Mouse (Mus musculus): ENCODE measurements around the gene Tesmin. TPM values are rescaled to one million over a fixed set of nuclear protein-coding genes. Genes with fewer than 3 reads are reported as not detected.
A peak's percentile ranks its signal among the peaks of the same experiment; 100 is the strongest.

Tesmin gene
- total RNA-seq, 2 experiments from 2014 or later, result 0.18 to 0.81 TPM

- DNase-seq, result no peak
- intact Hi-C loops (cut with DNase I), result no loop called here
- Histone ChIP-seq H3K27ac (no peak overlapping the region), H3K4me3 (no peak overlapping the region)
- no peak for TF ChIP-seq CTCF (IDR thresholded peaks at IDR 0.05)
Observed at GRCm38 (mm10) chr19:3402390-3402789, 13.7 kb downstream of the Tesmin start.

DNA sequence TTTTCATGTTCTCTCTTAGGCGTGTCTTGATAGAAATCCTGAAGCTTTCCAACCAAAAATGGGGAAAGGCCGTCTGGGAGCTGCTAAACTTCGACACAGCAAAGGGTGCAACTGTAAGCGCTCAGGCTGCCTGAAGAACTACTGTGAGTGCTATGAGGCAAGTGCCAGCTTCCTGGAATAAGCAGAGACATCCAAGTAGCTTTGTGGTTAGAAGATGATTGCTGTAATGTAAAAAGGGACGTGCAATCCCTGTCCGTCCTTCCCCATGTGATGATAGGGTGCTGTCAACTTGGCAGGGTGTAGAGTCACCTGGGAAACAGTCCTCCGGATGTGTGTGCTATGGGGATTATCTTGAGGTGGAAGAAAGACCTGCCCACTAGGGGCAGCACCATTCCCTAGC, 15.4 kb downstream of the Tesmin start:
- TF ChIP-seq CTCF (IDR thresholded peaks at IDR 0.05), result no peak
- Histone ChIP-seq H3K27ac (no peak overlapping the region), H3K4me3 (no peak overlapping the region)
- DNase-seq, result no peak
- intact Hi-C loops (cut with DNase I), result no loop called here

DNA sequence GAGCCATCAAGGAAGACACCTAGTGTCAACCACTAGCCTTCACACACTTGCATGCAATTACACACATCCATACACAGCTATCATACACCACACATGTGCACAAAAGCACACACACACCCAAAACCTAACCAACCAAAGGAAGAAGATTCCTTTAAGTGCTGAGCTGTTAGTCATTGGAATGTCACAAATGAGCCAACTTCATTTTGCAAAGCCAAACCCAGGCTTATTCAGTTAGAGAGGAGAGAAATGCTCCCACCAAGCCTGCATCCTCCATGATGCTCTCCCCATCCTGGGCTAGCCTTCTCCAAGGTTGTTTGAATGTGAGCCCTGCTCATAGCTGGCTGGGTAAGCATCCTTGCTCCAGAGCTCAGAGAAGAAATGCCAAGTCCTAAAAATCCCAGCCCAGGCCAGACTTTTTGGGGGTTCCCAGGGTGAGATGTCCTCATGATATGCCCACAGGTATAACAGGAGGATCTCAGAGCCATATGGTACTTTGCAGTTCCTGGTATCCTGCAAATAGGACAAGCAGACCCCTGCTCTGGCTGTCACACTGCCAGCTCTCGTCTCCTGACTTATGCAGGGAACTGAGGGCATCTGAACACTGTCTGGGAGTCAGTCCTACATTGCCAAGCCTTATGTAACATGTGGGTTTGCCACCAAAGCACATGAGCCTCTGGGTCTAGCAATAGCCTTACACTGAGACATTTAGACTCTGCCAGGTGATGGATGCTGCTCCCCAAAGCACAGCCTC, 17.0 kb downstream of the Tesmin start:
- TF ChIP-seq CTCF (IDR thresholded peaks at IDR 0.05), result no peak

DNA sequence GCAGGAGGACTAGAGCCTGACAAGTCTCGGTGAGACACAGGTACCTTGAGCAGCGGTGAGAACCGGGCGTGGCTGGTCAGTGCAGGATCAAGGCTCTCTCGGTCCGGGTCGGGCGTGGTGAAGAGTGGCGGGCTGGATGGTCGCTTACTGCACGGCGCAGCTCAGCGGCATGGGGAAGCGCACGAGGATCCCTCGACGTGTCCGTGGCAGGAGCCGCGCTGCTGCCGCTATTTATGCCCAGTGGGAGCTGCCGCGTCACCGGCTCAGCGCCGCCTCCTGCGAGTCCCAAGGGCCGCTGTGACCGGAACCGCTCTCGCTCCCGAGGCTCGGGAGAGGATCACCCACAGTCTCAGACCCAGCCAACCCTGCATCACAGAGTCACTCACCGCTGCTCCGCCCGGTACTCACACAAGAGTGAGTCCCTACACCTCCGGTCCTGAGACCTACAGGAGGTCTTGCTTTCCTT, 25.6 kb downstream of the Tesmin start, which contains the start of gene Gal:
TSS of gene Gal (minus strand) at position 277 of the 466 bp plus-strand sequence.
- intact Hi-C loops (cut with DNase I), result no loop called here
- peak; percentile 38 for DNase-seq
- peak within 1 kb of the TSS; percentile 57 for H3K4me3 ChIP-seq
- no peak for TF ChIP-seq CTCF (IDR thresholded peaks at IDR 0.05)
- no peak within 1 kb of the TSS for H3K27ac ChIP-seq

More for the DNA sequence above, 17.0 kb downstream of the Tesmin start:
- no peak overlapping the region for H3K27ac ChIP-seq
- H3K4me3 ChIP-seq, result no peak overlapping the region
- DNase-seq, result no peak
- intact Hi-C loops (cut with DNase I), result no loop called here

- 0 out of 2 replicates have a peak, but pooled peaks have one; percentile 2 for TF ChIP-seq CTCF (IDR thresholded peaks at IDR 0.05)
- H3K4me3 ChIP-seq, result no peak overlapping the region
- no peak for DNase-seq
- intact Hi-C loops (cut with DNase I), result no loop called here
- H3K27ac ChIP-seq, result no peak overlapping the region
Observed at GRCm38 (mm10) chr19:3419251-3419650, 30.6 kb downstream of the Tesmin start.

DNA sequence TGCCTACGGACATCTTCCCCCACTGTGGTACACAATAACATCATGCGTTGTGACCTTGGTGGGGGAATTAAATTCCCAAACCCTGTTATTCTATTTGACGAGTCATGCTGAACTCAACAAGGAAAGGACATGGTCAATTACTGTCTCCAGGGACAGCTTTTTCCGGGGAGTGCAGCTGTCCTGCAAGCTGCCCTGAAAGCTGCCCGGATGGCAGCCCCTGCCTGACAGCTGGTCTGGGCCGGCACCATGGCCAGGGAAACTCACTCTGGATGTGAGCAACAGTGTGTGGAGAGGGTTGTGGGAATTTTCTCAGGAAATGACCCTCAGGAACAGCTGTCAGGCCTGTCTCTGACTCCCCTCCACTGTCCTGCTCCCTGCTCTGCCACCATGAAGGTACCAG, 33.8 kb downstream of the Tesmin start:
- intact Hi-C loops (cut with DNase I), result no loop called here
- Histone ChIP-seq H3K27ac (no peak overlapping the region), H3K4me3 (no peak overlapping the region)
- no peak for DNase-seq
- TF ChIP-seq CTCF (IDR thresholded peaks at IDR 0.05), result no peak

- no peak for DNase-seq
- no peak for TF ChIP-seq CTCF (IDR thresholded peaks at IDR 0.05)
- intact Hi-C loops (cut with DNase I), result no loop called here
- no peak overlapping the region for H3K4me3 ChIP-seq
- no peak overlapping the region for H3K27ac ChIP-seq
Observed at GRCm38 (mm10) chr19:3422981-3423380, 34.3 kb downstream of the Tesmin start.

GRCm38 (mm10) chr19:3424214-3424613, 35.6 kb downstream of the Tesmin start:
- no peak for TF ChIP-seq CTCF (IDR thresholded peaks at IDR 0.05)
- H3K4me3 ChIP-seq, result no peak overlapping the region
- no peak overlapping the region for H3K27ac ChIP-seq
- no peak for DNase-seq
- intact Hi-C loops (cut with DNase I), result no loop called here

DNA sequence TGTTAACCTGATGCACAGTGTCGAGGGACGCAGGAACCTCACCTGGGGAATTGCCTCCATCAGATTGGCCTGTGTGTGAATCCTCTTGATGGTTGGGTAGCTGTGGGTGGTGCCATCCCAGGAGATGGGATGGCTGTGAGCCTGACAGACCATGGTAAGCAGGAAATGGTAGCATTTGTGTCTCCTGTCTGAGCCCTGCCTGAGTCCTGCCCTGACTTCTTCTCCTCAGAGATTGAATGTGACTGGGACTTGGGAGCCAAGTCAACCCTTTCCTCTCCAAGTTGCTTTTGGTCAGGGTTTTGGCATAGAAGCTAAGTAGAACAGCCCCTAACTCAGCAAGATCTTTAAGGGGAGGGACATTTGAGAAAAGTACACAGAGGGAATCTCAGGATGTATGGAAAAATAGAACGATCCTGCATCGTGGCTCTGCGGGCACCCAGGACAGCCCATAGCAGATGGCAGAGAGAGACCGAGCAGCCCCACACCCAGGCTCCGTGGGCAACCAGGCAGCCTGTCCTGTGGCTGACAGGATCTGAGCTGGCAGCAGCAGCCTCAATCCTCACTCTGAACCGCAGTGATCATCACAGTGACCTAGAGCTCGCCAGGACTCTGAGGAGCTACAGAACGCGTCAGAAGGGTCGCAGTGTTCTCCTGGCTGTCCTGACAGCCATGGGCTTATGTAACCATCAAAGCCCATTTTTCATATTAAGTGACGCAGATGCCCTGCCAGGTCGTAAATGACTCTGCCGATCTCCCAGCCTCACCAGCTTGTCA, 39.6 kb downstream of the Tesmin start:
- no peak overlapping the region for H3K27ac ChIP-seq
- intact Hi-C loops (cut with DNase I), result no loop called here
- TF ChIP-seq CTCF (IDR thresholded peaks at IDR 0.05), result no peak
- peak; percentile 31 for DNase-seq
- H3K4me3 ChIP-seq, result peak overlapping the region; percentile 30

- H3K27ac ChIP-seq, result peak overlapping the region; percentile 16; the same call in 1 of the 2 replicates
- intact Hi-C loops (cut with DNase I), result no loop called here
- no peak for DNase-seq
- H3K4me3 ChIP-seq, result no peak overlapping the region
- no peak; the same call in 1 of the 2 replicates for TF ChIP-seq CTCF (IDR thresholded peaks at IDR 0.05)
Observed at GRCm38 (mm10) chr19:3429156-3429816, 40.6 kb downstream of the Tesmin start.

- no peak for DNase-seq
- Histone ChIP-seq H3K27ac (no peak overlapping the region), H3K4me3 (no peak overlapping the region)
- intact Hi-C loops (cut with DNase I), result no loop called here
- no peak for TF ChIP-seq CTCF (IDR thresholded peaks at IDR 0.05)
Observed at GRCm38 (mm10) chr19:3431066-3431465, 42.4 kb downstream of the Tesmin start.

DNA sequence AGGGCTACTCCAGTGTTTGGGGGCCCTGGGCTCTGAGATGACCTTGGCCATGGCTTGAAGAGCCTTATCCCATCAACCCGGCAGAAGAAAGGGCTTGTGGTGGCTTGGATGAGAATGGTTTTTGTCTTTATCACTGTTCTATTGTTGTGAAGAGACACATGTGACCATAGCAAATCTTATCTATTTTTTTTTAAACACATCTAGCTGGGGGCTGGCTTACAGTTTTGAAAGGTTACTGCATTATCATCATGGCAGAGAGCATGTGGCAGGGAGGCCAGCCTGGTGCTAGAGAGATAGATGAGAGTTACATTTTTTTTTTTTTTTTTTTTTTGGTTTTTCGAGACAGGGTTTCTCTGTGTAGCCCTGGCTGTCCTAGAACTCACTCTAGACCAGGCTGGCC, 43.3 kb downstream of the Tesmin start:
- no peak for TF ChIP-seq CTCF (IDR thresholded peaks at IDR 0.05)
- Histone ChIP-seq H3K27ac (no peak overlapping the region), H3K4me3 (no peak overlapping the region)
- intact Hi-C loops (cut with DNase I), result no loop called here
- DNase-seq, result no peak

GRCm38 (mm10) chr19:3434124-3434523, 45.5 kb downstream of the Tesmin start:
- no peak for TF ChIP-seq CTCF (IDR thresholded peaks at IDR 0.05)
- Histone ChIP-seq H3K27ac (no peak overlapping the region), H3K4me3 (no peak overlapping the region)
- DNase-seq, result no peak
- intact Hi-C loops (cut with DNase I), result no loop called here
